Mouse (Mus musculus): Measurements from ENCODE around the gene Faap20. TPM values are rescaled to one million over a fixed set of nuclear protein-coding genes. Genes with fewer than 3 reads are reported as not detected.

Faap20 gene
- polyA plus RNA-seq, 1 experiment from 2014 or later: 87.8 TPM

DNA sequence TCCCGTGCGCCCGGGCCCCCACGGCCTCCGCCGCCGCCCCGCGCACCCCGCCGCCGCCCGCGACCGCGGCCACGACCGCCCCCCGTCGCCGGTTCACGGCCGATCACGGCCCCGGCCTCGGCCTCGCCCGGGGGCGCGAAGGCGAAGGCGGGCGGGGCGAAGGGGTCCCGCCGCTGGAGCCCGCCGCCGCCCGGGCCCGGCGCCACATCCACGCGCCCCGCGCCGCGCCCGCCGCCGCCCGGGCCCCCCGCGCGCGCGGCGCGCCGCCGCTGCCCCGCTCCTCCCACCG is 27.1 kb upstream of the Faap20 start, which contains the start of gene Ski:
TSS of gene Ski (minus strand) at position 41 of the 289 bp plus-strand sequence.
- Histone ChIP-seq H3K27me3 (ENCODE audit: control insufficient read depth, insufficient read depth, low read length) (no peaks in the 10 kb centered on the region), H3K9ac (replicated peaks; ENCODE audit: low read length) (peak within 1 kb of the TSS; percentile 94), H3K4me1 (ENCODE audit: control insufficient read depth, insufficient read depth, low read length) (peaks cover 5% of the 10 kb centered on the region), H3K4me3 (ENCODE audit: low read depth, low read length) (peak within 1 kb of the TSS; percentile 91), H3K4me2 (ENCODE audit: low read depth, low read length) (peak within 1 kb of the TSS; percentile 98), H3K27ac (replicated peaks; ENCODE audit: low read depth, low read length) (peak within 1 kb of the TSS; percentile 89), H3K36me3 (replicated peaks; ENCODE audit: control insufficient read depth, insufficient read depth, low read depth, low read length) (no peaks in the 10 kb centered on the region; the same call in 1 of the 2 replicates), H3K9me3 (replicated peaks; ENCODE audit: control insufficient read depth, low read length) (no peaks in the 10 kb centered on the region)
- DNase-seq (ENCODE audit: low spot score) (no peak), ATAC-seq (replicated peaks; ENCODE audit: insufficient number of reproducible peaks, low FRiP score, low TSS enrichment, low read depth) (no peak)
- WGBS: 0% methylated on average over 3 of the region's 63 CpGs

DNA sequence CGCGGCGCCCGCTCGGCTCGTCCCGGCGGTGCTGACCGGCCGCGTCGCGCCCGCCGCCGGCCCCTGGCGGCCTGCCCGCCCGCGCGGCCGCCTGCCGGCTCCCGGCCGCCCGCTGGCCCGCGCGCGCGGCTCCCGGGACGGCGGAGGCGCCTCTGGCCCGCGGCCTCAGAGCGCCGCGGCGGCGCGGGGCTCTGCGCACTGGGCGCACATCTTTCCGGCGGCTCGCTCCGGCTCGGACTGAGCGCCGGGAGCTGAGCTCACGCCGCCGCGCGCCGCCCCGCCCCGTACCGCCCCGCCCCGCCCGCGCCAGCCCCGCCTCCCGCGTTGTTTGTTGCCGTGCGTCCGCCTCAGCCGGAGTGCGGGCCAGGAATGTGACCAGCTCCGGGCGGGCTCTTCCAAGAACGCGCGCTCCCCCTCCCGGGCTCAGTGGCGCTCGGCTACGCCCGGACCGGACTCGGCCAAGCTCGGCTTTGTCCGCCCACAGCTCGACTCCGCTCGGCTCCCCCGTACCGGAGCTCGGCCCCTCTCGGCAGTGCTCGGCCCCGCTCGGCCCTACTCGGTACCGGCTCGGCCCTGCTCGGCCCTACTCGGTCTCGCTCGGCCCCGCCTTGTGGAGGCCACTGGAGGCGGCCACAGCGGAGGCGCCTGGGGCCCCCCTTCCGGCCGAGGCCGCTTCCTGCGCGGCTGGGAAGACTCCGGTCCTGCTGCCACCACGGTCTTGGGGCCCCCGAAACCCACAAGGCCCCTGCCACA is 26.6 kb upstream of the Faap20 start:
- peak overlapping the region; percentile 89 for H3K27ac ChIP-seq (replicated peaks; ENCODE audit: low read depth, low read length)
- peak overlapping the region; percentile 98 for H3K4me2 ChIP-seq (ENCODE audit: low read depth, low read length)
- peak; percentile 99 for DNase-seq (ENCODE audit: low spot score)
- peaks cover 5% of the 10 kb centered on the region for H3K4me1 ChIP-seq (ENCODE audit: control insufficient read depth, insufficient read depth, low read length)
- WGBS: under 1% methylated on average over 58 of the region's 116 CpGs
- no peaks in the 10 kb centered on the region; the same call in 1 of the 2 replicates for H3K36me3 ChIP-seq (replicated peaks; ENCODE audit: control insufficient read depth, insufficient read depth, low read depth, low read length)
- peak; percentile 99 for ATAC-seq (replicated peaks; ENCODE audit: insufficient number of reproducible peaks, low FRiP score, low TSS enrichment, low read depth)
- H3K9ac ChIP-seq (replicated peaks; ENCODE audit: low read length): peak overlapping the region; percentile 94
- H3K27me3 ChIP-seq (ENCODE audit: control insufficient read depth, insufficient read depth, low read length): no peaks in the 10 kb centered on the region
- peak overlapping the region; percentile 91 for H3K4me3 ChIP-seq (ENCODE audit: low read depth, low read length)
- H3K9me3 ChIP-seq (replicated peaks; ENCODE audit: control insufficient read depth, low read length): no peaks in the 10 kb centered on the region

- Histone ChIP-seq H3K27me3 (ENCODE audit: control insufficient read depth, insufficient read depth, low read length) (no peaks in the 10 kb centered on the region), H3K4me1 (ENCODE audit: control insufficient read depth, insufficient read depth, low read length) (0 out of 2 replicates have a peak, but pooled peaks cover 2% of the 10 kb centered on the region), H3K9me3 (replicated peaks; ENCODE audit: control insufficient read depth, low read length) (no peaks in the 10 kb centered on the region), H3K4me2 (ENCODE audit: low read depth, low read length) (peak overlapping the region; percentile 98), H3K27ac (replicated peaks; ENCODE audit: low read depth, low read length) (peak overlapping the region; percentile 89), H3K4me3 (ENCODE audit: low read depth, low read length) (peak overlapping the region; percentile 91), H3K9ac (replicated peaks; ENCODE audit: low read length) (peak overlapping the region; percentile 92), H3K36me3 (replicated peaks; ENCODE audit: control insufficient read depth, insufficient read depth, low read depth, low read length) (no peaks in the 10 kb centered on the region; the same call in 1 of the 2 replicates)
- 33% methylated on average over 20 of the region's 20 CpGs for WGBS
- DNase-seq (ENCODE audit: low spot score): no peak
- ATAC-seq (replicated peaks; ENCODE audit: insufficient number of reproducible peaks, low FRiP score, low TSS enrichment, low read depth): no peak
These were observed 25.7 kb upstream of the Faap20 start for GRCm38 (mm10) chr4:155223594-155224528.

GRCm38 (mm10) chr4:155225918-155226317 is 23.7 kb upstream of the Faap20 start:
- ATAC-seq (replicated peaks; ENCODE audit: insufficient number of reproducible peaks, low FRiP score, low TSS enrichment, low read depth) (no peak), DNase-seq (ENCODE audit: low spot score) (no peak)
- Histone ChIP-seq H3K36me3 (replicated peaks; ENCODE audit: control insufficient read depth, insufficient read depth, low read depth, low read length) (no peaks in the 10 kb centered on the region; the same call in 1 of the 2 replicates), H3K4me2 (ENCODE audit: low read depth, low read length) (no peak overlapping the region), H3K9ac (replicated peaks; ENCODE audit: low read length) (no peak overlapping the region), H3K27ac (replicated peaks; ENCODE audit: low read depth, low read length) (no peak overlapping the region), H3K4me3 (ENCODE audit: low read depth, low read length) (no peak overlapping the region), H3K4me1 (ENCODE audit: control insufficient read depth, insufficient read depth, low read length) (0 out of 2 replicates have a peak, but pooled peaks cover 2% of the 10 kb centered on the region), H3K9me3 (replicated peaks; ENCODE audit: control insufficient read depth, low read length) (no peaks in the 10 kb centered on the region), H3K27me3 (ENCODE audit: control insufficient read depth, insufficient read depth, low read length) (no peaks in the 10 kb centered on the region)
- 77% methylated on average over 5 of the region's 5 CpGs for WGBS

DNA sequence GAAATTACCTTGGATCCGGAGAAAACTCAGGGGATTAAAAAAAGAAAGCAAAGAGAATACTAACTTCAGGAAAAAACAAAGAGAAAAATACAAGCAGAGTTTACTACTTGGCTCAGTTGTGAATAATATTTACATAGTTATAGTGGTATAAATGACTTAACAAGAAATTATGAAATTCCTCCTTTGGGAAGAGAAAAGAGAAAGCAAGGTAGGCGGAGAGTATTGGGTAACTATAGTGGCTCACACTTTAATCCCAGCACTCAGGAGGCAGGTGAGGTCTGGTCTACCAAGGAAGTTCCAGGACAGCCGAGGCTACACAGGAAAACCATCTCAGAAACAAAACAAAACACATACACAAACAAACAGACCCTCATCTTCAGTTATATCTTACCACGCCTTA is 21.6 kb upstream of the Faap20 start:
- no peak overlapping the region for H3K4me3 ChIP-seq (ENCODE audit: low read depth, low read length)
- H3K4me1 ChIP-seq (ENCODE audit: control insufficient read depth, insufficient read depth, low read length): 0 out of 2 replicates have a peak, but pooled peaks cover 2% of the 10 kb centered on the region
- ATAC-seq (replicated peaks; ENCODE audit: insufficient number of reproducible peaks, low FRiP score, low TSS enrichment, low read depth) (no peak), DNase-seq (ENCODE audit: low spot score) (no peak)
- no peak overlapping the region for H3K9ac ChIP-seq (replicated peaks; ENCODE audit: low read length)
- 85% methylated on average over 4 of the region's 4 CpGs for WGBS
- no peaks in the 10 kb centered on the region for H3K36me3 ChIP-seq (replicated peaks; ENCODE audit: control insufficient read depth, insufficient read depth, low read depth, low read length)
- no peak overlapping the region for H3K27ac ChIP-seq (replicated peaks; ENCODE audit: low read depth, low read length)
- no peak overlapping the region for H3K4me2 ChIP-seq (ENCODE audit: low read depth, low read length)
- no peaks in the 10 kb centered on the region for H3K9me3 ChIP-seq (replicated peaks; ENCODE audit: control insufficient read depth, low read length)
- no peaks in the 10 kb centered on the region for H3K27me3 ChIP-seq (ENCODE audit: control insufficient read depth, insufficient read depth, low read length)

GRCm38 (mm10) chr4:155228461-155228860 is 21.1 kb upstream of the Faap20 start:
- Histone ChIP-seq H3K9me3 (replicated peaks; ENCODE audit: control insufficient read depth, low read length) (no peaks in the 10 kb centered on the region), H3K4me3 (ENCODE audit: low read depth, low read length) (no peak overlapping the region), H3K4me1 (ENCODE audit: control insufficient read depth, insufficient read depth, low read length) (0 out of 2 replicates have a peak, but pooled peaks cover 2% of the 10 kb centered on the region), H3K36me3 (replicated peaks; ENCODE audit: control insufficient read depth, insufficient read depth, low read depth, low read length) (no peaks in the 10 kb centered on the region), H3K27ac (replicated peaks; ENCODE audit: low read depth, low read length) (no peak overlapping the region), H3K27me3 (ENCODE audit: control insufficient read depth, insufficient read depth, low read length) (no peaks in the 10 kb centered on the region), H3K4me2 (ENCODE audit: low read depth, low read length) (no peak overlapping the region), H3K9ac (replicated peaks; ENCODE audit: low read length) (no peak overlapping the region)
- ATAC-seq (replicated peaks; ENCODE audit: insufficient number of reproducible peaks, low FRiP score, low TSS enrichment, low read depth) (no peak), DNase-seq (ENCODE audit: low spot score) (no peak)
- WGBS: 71% methylated on average over 5 of the region's 5 CpGs

- H3K27ac ChIP-seq (replicated peaks; ENCODE audit: low read depth, low read length): peak overlapping the region; percentile 87
- H3K4me1 ChIP-seq (ENCODE audit: control insufficient read depth, insufficient read depth, low read length): peaks cover 24% of the 10 kb centered on the region
- no peaks in the 10 kb centered on the region for H3K27me3 ChIP-seq (ENCODE audit: control insufficient read depth, insufficient read depth, low read length)
- 31% methylated on average over 10 of the region's 10 CpGs for WGBS
- H3K9ac ChIP-seq (replicated peaks; ENCODE audit: low read length): peak overlapping the region; percentile 7
- no peaks in the 10 kb centered on the region for H3K36me3 ChIP-seq (replicated peaks; ENCODE audit: control insufficient read depth, insufficient read depth, low read depth, low read length)
- H3K4me3 ChIP-seq (ENCODE audit: low read depth, low read length): no peak overlapping the region
- ATAC-seq (replicated peaks; ENCODE audit: insufficient number of reproducible peaks, low FRiP score, low TSS enrichment, low read depth) (peak; percentile 26; the same call in 1 of the 2 replicates), DNase-seq (ENCODE audit: low spot score) (peak; percentile 61)
- H3K9me3 ChIP-seq (replicated peaks; ENCODE audit: control insufficient read depth, low read length): no peaks in the 10 kb centered on the region
- no peak overlapping the region for H3K4me2 ChIP-seq (ENCODE audit: low read depth, low read length)
These were observed 15.7 kb upstream of the Faap20 start for GRCm38 (mm10) chr4:155233878-155234277.
